Mouse (Mus musculus) intestine, embryonic 14.5 days (tissue): Measurements from ENCODE around the gene Hist1h2an. TPM values are rescaled to one million over a fixed set of nuclear protein-coding genes. Genes with fewer than 3 reads are reported as not detected.
"Not testable (repeated sequence)": the region's sequence is repeated elsewhere in the genome, so short reads cannot be mapped to it uniquely, and the experiment has no call there.

Source experiments
- ATAC-seq: fragments of 200-750 bp; cut with Nextera tagmentation; replicated peaks from 2 replicates; pipeline ENCODE4 v1.8.0; 2017; ENCODE audit warnings: low read depth, moderate number of reproducible peaks, moderate TSS enrichment, moderate library complexity; ENCODE audit not compliant: low FRiP score, low TSS enrichment
- DNase-seq: peaks from one replicate; pipeline ENCODE4 v3.0.0-alpha.2; 2018; ENCODE audit warnings: low spot score
- H3K27ac ChIP-seq: fragments of 300-500 bp; sonication (generic); 2 replicates; pipeline ENCODE4 v1.5.1; 2014; ENCODE audit warnings: low read depth, mild to moderate bottlenecking, control low read depth
- H3K27me3 ChIP-seq: fragments of 300-500 bp; sonication (generic); replicated peaks from 2 replicates; pipeline ENCODE4 v1.6.1; 2014; ENCODE audit warnings: low read length, control low read depth; ENCODE audit not compliant: control insufficient read depth, insufficient read depth
- H3K36me3 ChIP-seq: fragments of 300-500 bp; sonication (generic); 2 replicates; pipeline ENCODE4 v1.6.1; 2014; ENCODE audit warnings: low read length, control low read depth; ENCODE audit not compliant: control insufficient read depth, insufficient read depth
- H3K4me1 ChIP-seq: fragments of 300-500 bp; sonication (generic); replicated peaks from 2 replicates; pipeline ENCODE4 v1.6.1; 2014; ENCODE audit warnings: low read length, control low read depth, mixed read lengths; ENCODE audit not compliant: control insufficient read depth, insufficient read depth
- H3K4me2 ChIP-seq: fragments of 300-500 bp; sonication (generic); 2 replicates; pipeline ENCODE4 v1.6.1; 2014; ENCODE audit warnings: low read length
- H3K4me3 ChIP-seq: fragments of 300-500 bp; sonication (generic); 2 replicates; pipeline ENCODE4 v1.5.1; 2014; ENCODE audit warnings: low read depth, low read length, control low read depth, mixed read lengths
- H3K9ac ChIP-seq: fragments of 300-500 bp; sonication (generic); 2 replicates; pipeline ENCODE4 v1.6.1; 2014; ENCODE audit warnings: mild to moderate bottlenecking, low read length
- H3K9me3 ChIP-seq: fragments of 300-500 bp; sonication (generic); 2 replicates; pipeline ENCODE4 v1.6.1; 2016; ENCODE audit warnings: low read length, control low read depth; ENCODE audit not compliant: control insufficient read depth
- WGBS: fragments of 180-500 bp; shearing (Covaris S2); extraction: QIAGEN DNeasy Blood & Tissue Kit; methylation state at CpG from one replicate; pipeline ENCODE4 v1.1.7; 2014; 5-methylcytosine and 5-hydroxymethylcytosine counted together
- polyA plus RNA-seq: library from polyadenylated mRNA; unstranded; fragments of >200 nt; fragmentation: Nextera tagmentation; extraction: Ambion mirVana; gene quantifications from 2 replicates; pipeline ENCODE4 v1.2.1, GENCODE M21; 2014

The Hist1h2an gene
- polyA plus RNA-seq, 1 experiment from 2014 or later, result not detected

DNA sequence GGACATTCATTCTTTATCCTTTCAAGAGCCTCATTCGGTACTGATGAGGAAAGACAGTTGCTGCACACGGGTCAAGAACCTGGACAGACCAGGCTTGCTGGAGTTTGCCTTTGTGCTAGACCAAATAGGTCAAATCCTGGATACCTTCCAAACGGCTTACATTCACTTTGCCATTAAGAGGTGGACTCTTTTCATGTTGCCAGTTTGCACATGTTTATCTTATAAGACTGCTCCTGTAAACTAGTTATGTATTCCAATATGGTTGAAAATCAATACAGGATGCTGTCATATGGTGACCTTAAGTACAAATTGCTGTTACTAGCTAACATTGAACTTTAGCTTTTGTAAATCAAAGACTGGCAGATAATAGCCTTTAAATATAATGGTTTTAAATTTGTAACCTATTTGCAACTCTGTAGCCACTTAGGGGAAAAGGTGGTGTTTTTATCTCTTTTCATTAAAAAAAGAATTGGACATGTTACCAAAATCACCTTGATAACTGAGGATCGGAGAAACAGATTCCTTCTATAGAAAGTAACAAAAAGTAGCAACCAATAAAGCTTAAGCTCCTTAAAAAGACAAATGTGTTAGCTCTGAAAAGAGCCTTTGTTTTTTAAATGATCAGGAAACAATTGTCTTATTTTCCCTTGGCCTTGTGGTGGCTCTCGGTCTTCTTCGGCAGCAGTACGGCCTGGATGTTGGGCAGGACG lies 674 bp downstream of the Hist1h2an start:
- Histone ChIP-seq H3K4me2 (peak overlapping the region; percentile 55), H3K9me3 (no peaks in the 10 kb centered on the region), H3K36me3 (no peaks in the 10 kb centered on the region), H3K27me3 (no peaks in the 10 kb centered on the region), H3K27ac (peak overlapping the region; percentile 88), H3K9ac (peak overlapping the region; percentile 63), H3K4me3 (peak overlapping the region; percentile 36), H3K4me1 (peaks cover 31% of the 10 kb centered on the region)
- 4% methylated on average over 8 of the region's 8 CpGs for WGBS
- ATAC-seq (no peak), DNase-seq (peak; percentile 65)

GRCm38 (mm10) chr13:21784311-21784710 lies 2.7 kb downstream of the Hist1h2an start:
- Histone ChIP-seq H3K36me3 (no peaks in the 10 kb centered on the region), H3K27ac (peak overlapping the region; percentile 92), H3K4me3 (no peak overlapping the region), H3K9ac (peak overlapping the region; percentile 54), H3K27me3 (no peaks in the 10 kb centered on the region), H3K4me2 (peak overlapping the region; percentile 61), H3K9me3 (no peaks in the 10 kb centered on the region), H3K4me1 (peaks cover 25% of the 10 kb centered on the region)
- ATAC-seq (no peak), DNase-seq (no peak)
- 26% methylated on average over 6 of the region's 6 CpGs for WGBS

GRCm38 (mm10) chr13:21783734-21784161 lies 3.3 kb downstream of the Hist1h2an start:
- H3K4me3 ChIP-seq, result peak overlapping the region; percentile 39
- H3K4me2 ChIP-seq, result peak overlapping the region; percentile 61
- DNase-seq, result peak; percentile 79
- H3K9me3 ChIP-seq, result no peaks in the 10 kb centered on the region
- H3K4me1 ChIP-seq, result peaks cover 25% of the 10 kb centered on the region
- peak overlapping the region; percentile 54 for H3K9ac ChIP-seq
- WGBS, result 2% methylated on average over 9 of the region's 9 CpGs
- ATAC-seq, result no peak
- no peaks in the 10 kb centered on the region for H3K27me3 ChIP-seq
- no peaks in the 10 kb centered on the region for H3K36me3 ChIP-seq
- H3K27ac ChIP-seq, result peak overlapping the region; percentile 92

- DNase-seq (peak; percentile 58), ATAC-seq (peak; percentile 69)
- Histone ChIP-seq H3K27me3 (no peaks in the 10 kb centered on the region), H3K4me3 (peak within 1 kb of the TSS; percentile 44), H3K4me2 (peak within 1 kb of the TSS; percentile 75), H3K9me3 (no peaks in the 10 kb centered on the region), H3K9ac (peak within 1 kb of the TSS; percentile 71), H3K36me3 (no peaks in the 10 kb centered on the region), H3K27ac (peak within 1 kb of the TSS; percentile 92), H3K4me1 (peaks cover 25% of the 10 kb centered on the region)
- under 1% methylated on average over 12 of the region's 20 CpGs for WGBS
Measured at GRCm38 (mm10) chr13:21783255-21783617, 3.8 kb downstream of the Hist1h2an start, which contains the start of gene Hist1h3i. Hist1h3i (minus strand) TSS chr13:21783370.

GRCm38 (mm10) chr13:21782361-21783254 lies 4.4 kb downstream of the Hist1h2an start:
- DNase-seq, result peak; percentile 74
- H3K9ac ChIP-seq, result peak overlapping the region; percentile 71
- ATAC-seq, H3K9me3 ChIP-seq, H3K27me3 ChIP-seq, H3K36me3 ChIP-seq: not testable (repeated sequence)
- peak overlapping the region; percentile 92 for H3K27ac ChIP-seq
- H3K4me3 ChIP-seq, result peak overlapping the region; percentile 44
- H3K4me1 ChIP-seq, result peaks cover 22% of the 10 kb centered on the region
- peak overlapping the region; percentile 75 for H3K4me2 ChIP-seq
- 2% methylated on average over 17 of the region's 35 CpGs for WGBS

DNA sequence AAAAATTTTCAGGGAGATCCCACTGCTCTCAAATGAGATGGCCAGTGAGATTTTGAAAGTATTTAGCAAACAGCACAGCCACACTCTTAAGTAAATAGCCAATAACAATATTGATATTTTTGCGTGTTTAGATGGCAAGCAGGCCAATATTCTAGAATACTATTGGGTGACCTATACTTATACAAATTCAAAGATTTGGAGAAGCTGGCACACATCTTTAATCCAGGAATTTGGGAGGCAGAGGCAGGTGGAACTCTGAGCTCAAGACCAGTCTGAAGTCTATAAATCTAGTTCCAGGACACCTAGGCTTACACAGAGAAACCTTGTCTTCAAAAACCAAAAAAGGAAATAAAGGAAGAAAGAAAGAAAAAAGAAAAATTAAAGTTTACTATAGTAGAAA lies 5.4 kb downstream of the Hist1h2an start:
- no peaks in the 10 kb centered on the region for H3K36me3 ChIP-seq
- no peak overlapping the region for H3K9ac ChIP-seq
- no peak overlapping the region for H3K4me3 ChIP-seq
- 0 out of 2 replicates have a peak overlapping the region, but pooled peaks have one; percentile 43 for H3K27ac ChIP-seq
- no peaks in the 10 kb centered on the region for H3K27me3 ChIP-seq
- ATAC-seq (no peak), DNase-seq (peak; percentile 41)
- WGBS, result 91% methylated on average over 1 of the region's 1 CpGs
- no peak overlapping the region for H3K4me2 ChIP-seq
- H3K4me1 ChIP-seq, result peaks cover 22% of the 10 kb centered on the region
- H3K9me3 ChIP-seq, result no peaks in the 10 kb centered on the region

DNA sequence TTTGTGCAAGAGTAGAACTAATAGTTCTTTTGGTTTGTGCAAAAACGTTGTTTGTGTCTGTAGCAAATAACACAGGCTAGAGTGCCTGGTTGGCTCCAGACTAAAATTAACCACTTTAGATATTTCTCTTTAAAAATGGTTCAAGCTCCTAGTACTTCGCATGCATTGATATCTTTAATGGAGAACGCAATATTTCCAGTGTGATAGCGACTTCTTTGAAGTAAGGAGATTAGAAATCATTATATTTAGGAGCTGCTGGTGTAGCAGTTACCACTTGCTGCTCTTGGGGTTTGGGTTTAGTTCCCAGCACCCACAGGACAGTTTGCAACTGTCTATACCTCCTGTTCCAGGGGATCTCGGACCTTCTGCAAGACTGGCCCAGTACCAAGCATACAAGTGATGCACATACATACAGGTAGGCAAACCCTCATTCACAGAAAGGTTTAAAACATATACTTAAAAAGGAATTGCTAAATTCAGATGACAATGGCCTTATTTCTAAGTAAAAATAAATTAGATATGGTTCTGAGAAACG lies 5.9 kb downstream of the Hist1h2an start:
- no peaks in the 10 kb centered on the region for H3K9me3 ChIP-seq
- DNase-seq, result peak; percentile 54
- no peaks in the 10 kb centered on the region for H3K36me3 ChIP-seq
- peak overlapping the region; percentile 97 for H3K27ac ChIP-seq
- no peaks in the 10 kb centered on the region for H3K27me3 ChIP-seq
- H3K4me2 ChIP-seq, result peak overlapping the region; percentile 95
- ATAC-seq, result no peak
- peaks cover 20% of the 10 kb centered on the region for H3K4me1 ChIP-seq
- peak overlapping the region; percentile 61 for H3K4me3 ChIP-seq
- 39% methylated on average over 6 of the region's 6 CpGs for WGBS
- H3K9ac ChIP-seq, result peak overlapping the region; percentile 97
